Mouse (Mus musculus) forelimb bud, embryonic 11.5 days (tissue): ENCODE results near the gene Slc7a14.

Experiments used
- DNase-seq: peaks from one replicate; pipeline ENCODE4 v3.0.0-alpha.2; 2012; ENCODE audit warnings: low read depth, low spot score

Gene Slc7a14

DNA sequence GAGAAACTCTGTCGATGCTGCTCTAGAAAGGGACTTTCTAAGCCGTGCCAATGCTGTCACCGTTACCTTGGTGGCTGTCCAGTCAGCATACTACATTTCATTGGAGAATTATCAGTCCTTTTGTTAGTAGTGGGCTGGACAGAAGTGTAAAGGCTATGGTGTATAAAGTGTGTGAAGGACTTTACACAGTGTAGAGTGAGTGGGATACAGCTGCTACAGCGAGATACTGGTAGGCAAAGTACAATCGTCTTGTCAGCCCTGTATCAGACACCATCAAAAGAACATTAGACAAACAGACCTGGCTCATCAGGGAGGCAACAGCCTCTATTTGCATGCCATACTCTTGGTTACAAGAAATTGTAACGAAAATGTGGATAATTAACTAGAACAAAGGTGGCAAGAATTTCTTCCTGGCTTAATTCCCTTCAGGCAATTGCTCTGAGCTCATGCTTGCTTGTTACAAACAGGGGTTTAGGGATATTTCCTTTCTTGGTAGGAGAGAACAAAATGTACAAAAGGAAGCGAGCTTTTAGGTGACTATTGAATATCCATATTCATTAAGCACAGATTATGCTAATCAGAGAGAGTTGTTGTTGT lies 48.7 kb downstream of the Slc7a14 start:
- DNase-seq = no peak

DNA sequence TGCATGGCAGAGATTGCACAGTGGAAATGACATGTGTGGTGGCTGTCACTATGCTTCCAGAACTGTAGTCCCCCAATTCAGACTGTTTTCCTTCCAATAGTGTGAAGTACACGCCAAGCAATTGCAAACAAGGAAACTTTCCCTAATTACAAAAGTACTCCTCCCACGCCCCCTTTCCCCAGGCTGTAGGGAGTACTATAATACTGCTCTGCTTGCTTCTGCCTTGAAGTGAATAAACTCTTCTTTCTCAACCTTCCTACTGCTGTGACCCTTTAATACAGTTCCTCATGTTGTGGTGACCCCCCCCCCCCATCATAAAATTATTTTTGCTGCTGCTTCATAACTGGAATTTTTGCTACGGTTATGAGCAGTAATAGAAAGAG lies 49.2 kb downstream of the Slc7a14 start:
- DNase-seq = no peak

DNA sequence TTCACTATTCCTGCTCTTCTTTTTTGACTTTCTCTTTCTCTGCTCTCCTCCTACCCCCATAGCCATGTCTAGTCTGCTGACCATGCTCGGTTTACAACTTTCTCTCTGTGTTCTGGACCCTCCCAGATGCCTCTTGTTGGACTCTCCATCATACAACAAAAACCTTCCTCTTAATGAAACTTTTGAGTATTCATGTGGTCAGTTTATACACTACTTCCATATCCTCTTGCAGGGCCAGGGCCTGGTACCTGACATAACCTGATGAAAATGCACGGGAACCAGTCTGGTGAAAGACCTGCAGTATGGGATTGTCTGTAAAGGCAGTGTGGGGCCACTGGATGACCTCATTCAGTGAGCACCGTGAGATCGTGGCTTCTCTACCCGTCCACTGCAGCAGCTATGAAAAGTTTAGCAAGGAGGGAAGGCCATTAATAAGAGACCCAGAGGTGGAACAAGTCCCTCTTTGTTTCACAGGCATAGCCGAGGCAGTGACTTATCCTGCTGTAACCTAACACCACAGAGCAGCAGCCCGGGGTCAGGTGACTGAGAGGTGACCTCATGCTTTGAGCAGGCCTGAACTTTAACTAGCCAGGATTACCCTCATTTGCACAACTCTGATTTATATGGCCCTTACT lies 49.7 kb downstream of the Slc7a14 start:
- peak; percentile 89 for DNase-seq

DNA sequence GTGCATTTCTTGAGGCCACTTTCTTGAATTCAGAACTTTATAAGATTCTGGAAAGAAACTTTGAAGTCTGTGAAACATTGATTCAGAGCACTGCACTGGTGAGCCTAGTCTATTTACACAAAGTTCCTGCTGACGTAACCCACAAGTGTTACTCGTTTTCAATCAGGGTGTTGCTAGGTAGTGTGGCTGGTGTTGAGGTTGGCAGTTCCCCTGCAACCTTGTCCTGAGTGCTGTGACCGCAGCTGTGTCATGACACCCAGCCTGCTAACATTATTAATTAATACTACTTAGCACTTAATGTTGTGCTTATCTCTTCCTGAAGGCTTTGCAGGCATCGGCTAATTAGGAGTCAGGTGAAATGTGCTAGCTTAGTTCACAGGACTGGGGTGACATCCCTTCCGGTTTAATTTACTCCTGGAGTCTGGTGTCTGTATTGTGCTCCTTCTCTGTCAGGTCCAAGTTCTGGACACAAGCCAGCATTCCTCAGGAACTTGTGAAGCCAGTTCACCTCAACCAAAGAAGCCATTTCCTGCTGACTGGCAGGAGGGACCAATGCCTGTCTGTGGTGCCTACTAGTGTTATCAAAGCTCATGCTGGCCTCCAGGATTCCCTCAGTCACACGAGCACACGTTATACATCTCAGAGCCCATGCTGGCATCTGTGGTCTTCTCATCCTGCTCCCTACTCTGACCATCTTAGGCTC lies 50.5 kb downstream of the Slc7a14 start:
- DNase-seq = no peak

DNA sequence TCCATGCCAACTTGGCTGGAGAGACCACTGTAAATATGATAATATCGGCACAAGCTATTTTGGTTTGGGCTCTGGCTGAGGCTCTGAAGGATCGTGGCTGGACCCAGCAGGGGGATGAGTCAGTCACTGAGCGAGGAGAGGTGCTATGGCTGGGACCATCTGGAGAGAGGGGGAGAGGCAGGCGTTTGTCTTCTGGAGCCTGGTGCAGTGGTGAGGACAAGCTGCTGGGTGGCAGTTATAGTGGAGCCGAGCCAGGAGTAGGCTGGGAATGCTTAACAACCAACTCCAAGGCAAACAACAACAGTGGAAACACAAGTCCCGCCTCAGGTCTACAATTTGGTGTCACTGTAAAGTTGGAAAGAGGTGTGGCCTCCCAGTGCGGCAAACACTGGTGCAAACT lies 55.8 kb downstream of the Slc7a14 start:
- DNase-seq = no peak

DNA sequence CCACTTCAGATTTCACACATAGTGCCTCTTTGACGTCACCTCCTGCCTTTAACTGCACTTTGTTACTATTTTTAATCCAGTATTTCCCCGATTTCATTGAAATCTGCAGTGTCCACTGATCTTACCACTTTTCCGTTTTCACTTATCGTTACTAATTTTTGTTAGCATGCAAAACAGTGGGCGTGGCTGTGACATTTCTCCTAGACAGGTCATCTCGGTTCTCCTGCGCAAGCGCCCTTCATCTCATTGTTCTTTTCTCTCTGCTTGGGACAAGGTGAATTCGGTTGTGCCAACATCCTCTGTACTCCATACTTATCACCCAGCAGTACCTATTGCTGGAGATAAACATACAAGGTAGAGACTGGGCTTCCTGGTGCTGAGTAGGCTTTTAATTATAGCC lies 56.3 kb downstream of the Slc7a14 start:
- DNase-seq = no peak

DNA sequence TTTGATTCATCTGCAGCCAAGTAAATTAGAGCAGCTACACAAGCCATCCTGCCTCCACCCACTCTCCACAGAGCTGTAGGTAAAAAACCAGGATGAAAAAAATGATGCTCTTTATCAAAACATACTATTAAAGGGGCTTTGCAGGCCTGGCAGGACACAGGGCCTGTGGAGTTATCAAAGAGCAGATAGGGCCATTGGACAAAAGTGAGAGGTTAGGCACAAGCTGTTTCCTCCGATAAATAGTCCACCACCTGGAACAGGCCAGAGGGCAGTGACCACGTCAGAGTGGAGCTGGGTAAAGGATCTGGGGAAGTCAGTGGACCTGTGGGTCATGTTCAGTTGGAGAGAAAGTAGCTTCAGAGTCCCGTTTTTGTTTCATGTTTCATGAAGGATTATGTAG lies 57.6 kb downstream of the Slc7a14 start:
- no peak for DNase-seq

DNA sequence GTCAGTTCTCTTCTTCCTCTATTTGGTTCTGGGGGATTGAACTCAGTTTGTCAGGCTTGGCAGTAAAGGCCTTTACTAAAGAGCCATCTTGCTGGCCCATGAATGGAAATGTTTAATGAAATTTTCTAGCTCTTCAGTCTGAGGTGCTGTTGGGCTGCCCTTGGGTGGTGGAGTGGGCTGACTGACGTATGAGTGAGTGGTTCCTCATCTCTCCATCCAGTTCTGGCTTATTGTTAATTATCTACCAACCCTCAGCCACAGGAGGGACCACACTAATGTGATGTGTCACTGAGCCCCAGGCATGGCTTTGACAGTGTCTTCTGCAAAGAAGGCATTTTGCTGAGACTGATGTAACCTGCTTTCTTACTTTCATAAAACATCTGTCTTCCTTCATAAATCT lies 66.7 kb downstream of the Slc7a14 start:
- no peak for DNase-seq

DNA sequence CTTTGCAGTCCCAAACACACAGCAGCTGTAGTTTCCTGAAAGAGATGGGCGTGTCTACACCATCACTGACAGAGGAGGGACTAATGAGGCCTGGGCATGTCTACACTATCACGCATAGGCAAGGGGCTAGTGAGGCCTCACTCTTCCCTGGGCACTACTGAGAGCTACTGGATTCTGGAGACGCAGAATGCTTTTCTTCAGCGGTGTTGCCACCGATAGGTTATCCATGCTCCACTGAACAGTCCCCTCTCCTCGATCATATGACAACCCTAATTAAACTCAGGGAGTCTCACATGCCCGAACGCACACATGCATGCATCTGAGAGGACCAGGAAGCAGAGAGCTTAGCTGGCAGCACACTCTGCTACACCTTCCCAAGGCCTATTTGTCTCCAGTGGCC lies 69.3 kb downstream of the Slc7a14 start:
- DNase-seq = no peak

DNA sequence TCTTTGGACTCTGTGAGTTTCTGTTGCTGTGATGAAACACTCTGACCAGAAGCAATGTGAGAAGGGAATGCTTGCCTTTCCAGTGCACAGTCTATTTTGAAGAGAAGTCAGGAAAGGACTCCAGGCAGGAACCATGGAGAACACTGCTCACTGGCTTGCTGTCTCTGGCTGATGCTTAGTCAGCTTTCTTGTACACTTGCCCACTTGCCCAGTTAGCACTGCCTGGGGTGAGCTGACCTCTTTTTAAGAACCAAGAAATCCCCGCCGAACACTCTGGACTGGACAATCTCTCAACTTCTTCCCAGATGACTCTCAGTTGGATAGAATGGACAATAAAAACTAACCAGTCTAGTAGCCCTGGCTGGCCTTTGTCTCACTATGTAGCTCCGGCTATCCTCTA lies 70.5 kb downstream of the Slc7a14 start:
- DNase-seq = no peak

DNA sequence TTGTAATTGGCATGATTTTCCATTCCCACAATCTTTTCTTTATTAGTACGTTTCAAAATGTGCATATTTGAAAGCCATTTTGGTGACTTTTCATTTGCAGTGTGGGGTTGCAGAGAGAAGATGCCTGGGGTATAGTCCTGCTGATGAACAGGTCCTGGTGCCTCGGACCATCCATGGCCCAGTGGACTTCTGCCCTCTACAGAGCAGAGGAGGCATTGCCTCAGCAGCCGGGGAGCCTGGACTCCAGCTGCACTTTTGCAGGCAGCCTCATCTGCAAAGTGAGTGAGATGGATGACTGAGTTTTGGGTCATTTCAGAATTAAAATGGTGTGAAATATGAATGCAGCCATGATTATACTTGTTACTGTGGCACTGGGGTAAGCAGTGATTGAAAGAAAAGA lies 72.2 kb downstream of the Slc7a14 start:
- DNase-seq = no peak

DNA sequence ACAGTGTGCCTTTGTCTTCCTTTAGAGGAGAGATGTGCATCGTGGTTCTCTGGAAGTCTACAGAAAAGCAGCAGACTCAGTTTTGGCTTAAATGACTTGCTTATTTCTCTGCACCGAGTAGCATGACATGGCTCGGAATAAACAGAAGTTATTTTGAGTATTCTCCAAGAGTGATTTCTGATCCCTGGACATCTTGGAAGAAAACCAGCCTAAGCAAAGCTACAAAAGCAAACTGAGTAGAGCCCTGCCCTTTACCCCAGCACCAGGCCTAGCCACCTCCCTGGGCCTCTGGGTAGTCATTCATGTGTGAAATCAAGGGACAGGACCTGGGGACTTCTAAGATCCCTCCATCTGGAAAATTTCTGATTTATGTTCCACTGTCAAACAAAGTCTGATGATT lies 74.0 kb downstream of the Slc7a14 start:
- no peak for DNase-seq

DNA sequence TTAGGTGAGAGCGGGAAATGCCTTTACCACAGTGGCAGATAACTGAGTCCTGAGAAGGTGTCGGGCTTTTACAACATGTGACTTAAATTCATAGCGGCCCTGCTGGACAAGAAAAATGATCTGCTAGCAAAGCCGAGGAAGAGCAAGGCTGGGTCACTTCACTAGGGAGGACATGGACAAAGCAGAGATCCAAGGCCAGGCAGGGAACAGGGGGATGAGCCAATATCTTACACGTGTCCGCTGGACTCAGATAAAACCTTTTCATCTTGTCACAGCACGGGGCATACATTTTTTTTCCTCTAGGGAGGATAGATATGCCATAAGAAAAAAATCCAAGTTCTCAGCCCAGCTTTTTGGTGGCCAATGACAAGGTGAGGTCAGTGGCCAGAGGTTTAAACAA lies 75.8 kb downstream of the Slc7a14 start:
- no peak for DNase-seq

DNA sequence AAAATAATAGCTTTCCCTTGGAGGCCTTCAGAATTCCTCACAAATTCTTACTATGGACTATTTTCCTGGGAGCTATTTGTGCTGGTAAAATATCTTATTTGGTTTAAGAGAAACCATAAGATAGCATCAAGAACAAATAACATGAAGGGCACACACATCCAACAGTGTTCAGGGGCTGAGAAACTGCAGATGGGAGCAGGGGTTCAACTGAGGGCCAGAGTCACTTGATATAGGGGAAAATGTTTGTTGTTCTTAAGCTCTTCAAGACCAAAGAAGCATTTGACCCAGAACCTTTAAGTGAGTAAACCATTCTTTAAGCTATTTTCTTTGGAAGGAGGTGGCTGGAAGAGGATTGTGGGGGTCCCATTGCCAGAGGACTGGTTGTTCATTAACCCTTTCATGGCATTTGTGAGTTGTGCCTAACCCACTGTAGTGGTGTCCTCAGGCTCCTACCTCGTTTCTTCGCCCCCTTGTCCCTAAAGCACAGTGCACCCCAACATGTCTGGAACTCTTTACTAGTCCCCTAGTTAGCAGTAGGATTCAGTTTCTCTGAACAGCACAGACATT lies 76.3 kb downstream of the Slc7a14 start:
- no peak for DNase-seq

DNA sequence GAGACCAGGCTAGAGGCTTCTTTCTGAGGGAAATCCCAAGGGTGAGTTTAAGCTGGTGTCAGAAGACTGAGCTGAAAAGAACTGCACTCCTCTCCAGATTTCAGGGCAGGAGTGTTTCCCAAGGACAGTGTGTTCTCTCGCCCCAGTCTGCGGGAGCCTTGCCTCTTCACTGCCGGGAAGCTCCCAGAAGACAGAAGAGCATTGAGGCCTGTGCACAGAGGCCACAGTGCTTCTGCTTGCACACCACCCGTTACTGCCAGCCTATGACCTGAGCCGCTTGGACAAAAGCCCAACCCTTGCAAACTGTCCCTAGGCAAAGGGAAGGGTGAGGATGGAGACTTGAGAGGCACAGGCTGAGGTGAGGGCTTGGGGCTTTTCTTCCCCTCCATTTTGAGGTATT lies 80.9 kb downstream of the Slc7a14 start:
- DNase-seq = no peak

DNA sequence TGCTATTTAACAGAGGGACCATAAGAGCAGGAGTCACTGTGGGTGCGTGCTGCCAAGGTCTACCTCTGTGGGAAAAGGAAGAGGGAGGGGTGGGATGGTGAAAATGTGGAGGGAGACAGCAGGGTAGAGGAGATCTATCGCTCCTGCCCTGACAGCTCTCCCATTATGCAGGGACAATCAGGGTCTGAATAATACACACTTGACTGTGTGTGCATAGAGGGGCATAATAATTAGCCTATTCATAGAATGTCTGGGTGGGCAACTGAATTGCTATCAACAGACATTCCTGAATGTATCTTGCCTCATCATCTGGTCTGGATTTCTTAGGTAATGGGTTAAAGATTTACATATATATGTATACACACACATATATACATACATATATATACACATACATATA lies 81.7 kb downstream of the Slc7a14 start:
- DNase-seq = no peak

DNA sequence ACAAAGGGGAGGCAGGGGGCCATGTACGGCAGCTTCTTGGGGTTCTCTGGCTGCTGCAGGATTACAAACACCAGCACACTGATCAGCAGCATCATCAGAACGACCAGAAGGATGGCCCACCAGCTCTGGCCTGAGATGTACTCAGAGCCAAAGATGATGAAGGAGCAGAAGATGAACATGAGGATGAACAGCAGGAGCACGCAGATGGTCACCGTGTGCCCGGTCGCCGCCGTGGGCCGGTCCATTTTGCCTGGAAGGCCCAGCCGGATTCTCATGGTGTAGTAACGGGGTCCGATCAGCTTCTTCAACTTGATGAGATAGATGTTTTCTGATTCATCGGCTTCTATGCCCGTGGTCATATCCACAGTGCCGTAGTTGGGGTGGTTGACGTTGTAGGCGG lies 86.6 kb downstream of the Slc7a14 start:
- DNase-seq = no peak

DNA sequence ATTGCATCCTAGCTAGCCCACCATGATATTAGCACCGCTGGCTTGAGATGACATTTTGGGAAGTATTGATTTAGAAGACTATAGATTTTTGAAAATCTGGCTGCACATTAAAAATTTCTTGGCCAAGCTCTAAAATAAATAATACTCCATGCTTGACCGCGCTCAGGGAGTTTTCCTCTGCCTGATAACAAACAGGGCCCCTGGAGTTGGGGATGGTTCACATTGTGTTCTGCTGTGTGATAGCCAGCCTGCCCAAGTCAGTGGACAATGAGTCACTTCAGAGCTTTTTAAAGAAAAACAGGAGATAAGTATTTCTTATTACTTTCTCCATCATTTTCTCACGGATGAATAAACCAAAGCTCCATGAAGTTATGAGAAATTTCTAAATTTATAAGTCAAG lies 90.1 kb downstream of the Slc7a14 start:
- no peak for DNase-seq

DNA sequence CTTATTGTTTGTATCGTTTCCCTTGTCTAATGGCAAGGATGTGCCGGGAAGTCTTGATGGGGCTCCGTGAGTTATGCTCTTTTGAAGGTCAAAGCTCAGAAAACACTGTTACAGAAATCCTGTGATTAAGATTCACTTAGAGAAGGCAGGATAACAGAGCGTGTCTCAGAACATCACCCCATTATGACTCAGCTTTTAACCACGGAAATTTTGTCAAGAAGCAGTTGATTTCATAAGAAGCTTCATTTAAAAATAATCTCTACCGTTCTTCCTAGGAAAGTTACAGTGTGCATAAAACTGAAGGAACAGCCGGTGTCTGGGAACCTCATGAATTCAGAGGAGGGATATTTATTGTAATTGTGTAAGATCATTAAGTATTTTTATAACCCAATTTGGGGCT lies 90.7 kb downstream of the Slc7a14 start:
- no peak for DNase-seq

DNA sequence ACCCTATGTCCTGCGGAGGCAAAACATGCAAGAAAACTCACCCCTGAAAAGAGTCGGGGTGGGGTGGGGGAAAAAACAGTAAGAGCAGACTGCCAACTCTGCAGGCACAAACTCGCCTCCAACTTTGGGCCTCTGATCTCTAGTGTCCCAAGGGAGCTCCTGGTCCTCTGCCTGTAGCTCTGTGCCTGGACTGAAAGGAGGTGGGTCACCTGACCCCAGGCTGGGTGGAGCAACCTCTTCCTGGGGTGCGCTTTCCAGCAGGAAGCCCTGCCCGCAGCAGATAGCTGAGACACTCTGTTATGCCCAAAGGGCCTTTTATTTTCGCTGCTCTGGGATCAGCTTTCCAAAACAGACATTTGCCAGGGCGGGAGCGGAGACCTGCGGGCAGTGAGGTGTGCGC lies 92.7 kb downstream of the Slc7a14 start:
- no peak for DNase-seq

DNA sequence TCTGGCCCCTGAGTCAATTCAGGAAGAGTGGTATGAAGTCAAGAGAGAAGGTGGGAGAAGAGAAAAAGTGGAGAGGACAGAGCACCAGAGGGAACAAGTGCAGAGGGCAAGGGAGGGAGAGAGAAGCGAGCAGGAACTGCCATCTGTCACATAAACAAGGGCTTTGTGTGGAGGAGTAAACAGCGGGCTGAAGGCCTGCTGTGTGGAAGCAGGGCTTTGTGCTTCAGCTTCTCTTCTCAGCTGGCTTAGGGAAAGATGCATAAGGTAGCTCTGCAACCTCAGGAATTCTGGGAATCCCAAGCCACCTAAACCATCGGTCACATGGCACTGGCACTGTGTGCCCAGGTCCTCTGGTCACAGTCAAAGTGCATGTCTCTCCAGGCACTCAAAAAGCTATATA lies 96.4 kb downstream of the Slc7a14 start:
- DNase-seq = no peak

DNA sequence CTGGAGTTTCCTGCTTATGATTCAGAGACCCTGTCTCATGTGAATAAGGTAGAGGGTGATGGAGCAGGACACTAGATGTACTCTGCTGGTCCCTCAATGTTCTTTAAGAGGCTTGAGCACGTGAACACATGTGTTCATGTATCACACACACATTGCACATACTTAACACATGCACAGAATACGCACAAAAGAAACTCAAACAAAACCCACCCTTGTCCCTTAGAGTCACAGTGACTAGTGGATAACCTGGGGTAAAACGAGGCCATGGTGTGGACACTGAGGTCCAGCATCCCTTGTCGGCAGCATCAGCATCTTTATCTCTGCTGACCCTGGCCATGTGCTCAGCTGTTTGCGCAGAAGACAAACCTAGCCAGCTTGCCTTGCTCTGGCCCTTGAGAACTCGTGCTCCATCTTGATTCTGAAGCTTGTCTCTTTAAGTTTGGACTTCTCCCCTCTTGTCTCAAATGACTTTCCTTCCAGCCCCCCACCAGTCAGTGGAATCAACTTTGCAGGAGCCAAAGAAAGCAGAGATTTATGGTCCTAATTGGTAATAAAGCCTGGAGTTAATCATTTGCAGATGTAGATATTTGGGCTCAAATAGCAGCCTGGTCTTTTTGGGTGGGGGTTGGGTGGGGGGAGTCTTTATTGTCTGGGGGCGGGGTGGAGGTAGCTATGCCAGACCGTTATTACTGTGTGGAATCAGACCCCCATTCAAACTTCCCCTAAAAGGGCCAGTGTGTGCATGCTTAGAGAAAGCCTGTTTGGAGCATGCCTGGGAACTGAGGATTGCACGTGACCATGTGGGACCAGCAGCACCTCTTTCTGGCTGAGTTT lies 97.8 kb downstream of the Slc7a14 start:
- DNase-seq = peak; percentile 94
